Mouse (Mus musculus) cerebellum, adult (tissue): ENCODE results near the gene Tgfa.

Experiments used
- ATAC-seq: cut with Nextera tagmentation; 2 replicates; pipeline ENCODE4 v1.9.2; 2017; ENCODE audit warnings: mild to moderate bottlenecking, moderate library complexity, mixed read lengths; ENCODE audit not compliant: insufficient number of reproducible peaks, low FRiP score, low TSS enrichment

The Tgfa gene

DNA sequence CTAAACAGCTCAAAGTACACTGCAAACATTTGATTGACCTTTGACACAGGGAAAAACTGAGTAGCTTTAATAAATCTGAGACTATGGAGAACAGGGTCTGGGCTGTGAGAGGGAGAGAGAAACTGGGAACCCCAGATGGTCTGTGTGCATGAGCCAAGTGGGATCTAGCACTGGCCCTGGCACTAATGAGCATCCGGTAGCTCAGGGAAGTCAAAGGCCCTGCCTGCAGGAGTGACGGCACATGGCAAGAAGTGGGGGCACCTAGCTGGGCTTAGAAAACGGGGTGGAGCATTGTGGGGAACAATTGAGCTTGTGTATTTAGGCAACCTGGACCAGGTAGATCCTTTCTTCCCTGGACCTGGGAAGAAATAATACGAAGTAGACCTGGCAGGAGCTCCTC is 25.1 kb downstream of the Tgfa start:
- ATAC-seq: peak; percentile 63

GRCm38 (mm10) chr6:86222381-86222780 is 27.4 kb downstream of the Tgfa start:
- ATAC-seq: no peak

DNA sequence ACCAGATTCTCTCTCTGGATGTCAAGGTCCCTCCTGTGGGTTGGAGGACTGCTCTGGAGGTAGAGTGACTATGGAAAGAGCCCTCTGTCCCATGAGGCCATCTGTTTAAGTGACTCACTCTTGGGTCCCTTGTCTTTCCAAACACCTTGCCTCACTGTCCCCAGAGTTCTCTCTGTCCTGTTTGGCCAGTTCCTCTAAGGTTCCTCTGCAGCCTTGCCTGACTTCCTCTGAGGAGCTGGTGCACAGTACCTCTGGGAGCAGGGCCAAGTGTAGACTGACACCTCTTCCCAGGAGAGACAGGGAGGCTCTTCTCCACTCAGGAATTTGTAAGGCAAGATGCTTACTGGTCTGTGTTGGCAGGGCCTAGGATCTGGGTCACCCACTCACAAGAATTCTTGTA is 30.6 kb downstream of the Tgfa start:
- no peak for ATAC-seq

DNA sequence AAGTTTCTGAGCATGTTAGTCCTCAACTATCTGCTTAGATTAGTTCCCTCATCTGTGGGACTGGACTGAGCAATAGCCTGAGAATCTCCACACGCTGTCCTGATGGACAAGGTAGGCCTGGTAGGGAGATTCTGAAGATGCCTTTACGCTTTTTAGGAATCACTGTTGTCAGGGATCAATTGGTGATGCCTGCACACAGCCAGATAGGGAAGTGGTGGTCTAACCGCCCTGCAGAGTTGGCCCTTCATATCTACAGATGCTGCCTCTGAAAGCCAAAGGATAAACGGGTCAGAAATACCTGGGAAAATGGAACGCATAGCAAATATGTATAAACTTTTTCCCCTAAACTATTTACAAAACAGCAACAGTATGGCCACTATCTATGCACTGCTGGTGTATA is 37.3 kb downstream of the Tgfa start:
- no peak for ATAC-seq

DNA sequence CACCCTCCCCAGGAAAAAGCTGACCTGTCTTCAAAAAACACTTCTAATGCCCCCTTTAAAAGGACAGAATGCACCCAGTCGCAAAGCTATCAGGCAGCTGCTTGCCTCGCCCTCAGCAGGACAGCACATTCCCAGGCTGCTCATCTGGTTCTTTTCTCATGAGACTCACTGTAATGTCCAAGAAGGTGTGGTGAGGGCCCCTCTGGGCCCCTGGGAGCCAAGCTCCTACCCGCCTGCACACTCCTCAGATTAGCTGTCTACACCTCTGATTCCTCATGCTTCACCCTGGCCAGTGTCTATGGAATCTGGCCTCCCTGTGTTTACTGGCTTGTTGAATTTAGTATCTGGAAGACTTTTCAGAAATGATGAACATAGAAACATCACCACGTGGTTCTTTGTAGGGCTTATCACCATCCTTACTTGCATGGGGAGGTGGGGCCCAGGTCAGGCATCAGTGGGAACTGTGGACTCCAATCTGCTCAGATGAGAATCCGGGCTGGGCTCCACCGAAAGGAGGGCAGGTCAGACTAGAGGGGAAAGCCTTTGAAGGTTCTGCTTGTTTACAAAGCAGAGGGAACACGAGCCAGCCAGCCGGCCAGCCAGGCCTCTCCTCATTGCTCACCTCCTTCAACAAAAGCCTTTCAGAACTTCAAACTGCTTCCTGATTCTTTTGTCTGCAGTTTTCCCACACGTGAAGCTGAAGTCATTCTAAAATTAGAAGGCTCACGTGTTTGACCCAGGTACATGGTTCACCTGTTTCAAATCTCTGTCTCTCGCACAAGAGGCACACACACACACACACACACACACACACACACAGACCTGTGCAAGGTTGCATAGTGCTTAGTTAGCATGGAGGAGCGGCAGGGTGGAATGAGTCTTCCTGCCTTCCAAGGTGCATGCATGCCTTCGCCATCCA is 38.7 kb downstream of the Tgfa start:
- ATAC-seq: no peak

DNA sequence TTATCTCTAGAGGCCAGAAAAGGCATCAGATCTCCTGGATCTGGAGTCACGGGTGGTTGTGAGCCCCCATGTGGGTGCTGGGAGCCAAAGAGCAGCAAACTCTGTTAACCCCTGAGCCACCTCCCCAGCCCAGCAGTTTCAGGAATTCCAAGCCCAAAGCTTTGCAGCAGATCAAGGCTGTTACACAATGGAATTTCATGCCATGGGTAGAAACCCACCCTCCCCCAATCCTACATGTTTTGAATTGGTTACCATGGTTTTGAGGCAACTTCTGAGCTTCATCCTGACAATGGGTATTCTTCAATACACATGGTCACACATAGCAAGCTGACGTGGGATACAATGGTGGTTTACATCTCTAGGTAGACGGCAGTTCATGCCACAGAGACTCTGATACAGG is 49.8 kb downstream of the Tgfa start:
- no peak for ATAC-seq

DNA sequence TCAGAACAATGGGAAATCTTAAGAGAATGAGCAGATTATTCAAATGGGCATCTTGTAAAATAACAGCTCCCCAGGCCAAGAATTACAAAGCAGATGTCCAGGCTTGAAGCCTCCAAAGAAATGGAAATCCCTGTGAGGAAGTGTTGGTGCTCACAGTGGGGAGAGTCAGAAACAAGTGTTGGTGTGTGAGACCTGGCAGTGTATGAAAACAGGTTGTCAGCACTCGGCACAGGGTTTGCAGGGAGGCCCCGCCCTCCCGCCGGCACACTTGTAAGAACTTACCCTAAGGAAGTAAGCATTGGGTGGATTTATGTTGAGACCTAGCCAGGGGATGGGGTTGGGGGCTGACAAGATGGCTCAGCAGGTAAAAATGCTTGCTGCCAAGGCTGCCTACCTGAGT is 50.9 kb downstream of the Tgfa start:
- ATAC-seq: no peak

DNA sequence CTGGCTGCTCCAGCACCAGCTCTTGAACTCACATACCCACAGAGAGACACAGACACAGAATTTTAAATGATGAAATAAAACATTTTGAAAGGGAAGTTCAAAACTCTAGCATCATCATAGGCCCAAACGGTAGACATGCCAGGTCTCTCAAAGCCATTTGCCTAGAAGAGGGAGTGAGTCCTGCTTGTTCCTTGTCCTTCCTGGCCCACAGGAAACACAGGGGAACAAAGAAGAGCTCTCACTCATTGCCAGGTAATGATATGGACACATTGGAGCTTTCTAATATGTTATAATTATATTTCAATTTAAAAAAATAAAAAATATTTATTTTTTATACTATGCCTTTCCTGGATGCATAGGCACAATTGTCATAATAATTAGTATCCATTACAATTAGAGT is 53.5 kb downstream of the Tgfa start:
- ATAC-seq: no peak

DNA sequence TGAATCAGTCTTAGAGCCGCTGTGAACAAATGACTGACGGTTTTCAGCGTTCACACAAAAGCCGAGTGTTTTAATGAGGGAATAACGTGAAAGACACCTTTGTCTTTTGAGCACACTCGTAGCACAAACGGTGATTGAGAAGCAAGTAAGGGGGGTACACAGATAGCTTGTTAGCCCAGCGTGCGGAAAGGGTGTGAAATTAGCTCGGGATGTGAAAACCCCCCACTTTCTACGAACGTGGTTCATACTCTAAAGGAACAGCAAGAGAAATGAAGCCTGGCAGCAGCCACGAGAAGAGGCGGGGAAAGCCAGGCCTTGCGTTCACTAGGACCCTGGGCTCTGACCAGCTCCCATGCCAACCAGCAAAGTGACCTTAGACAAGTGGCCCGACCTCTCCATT is 54.0 kb downstream of the Tgfa start:
- ATAC-seq: no peak

DNA sequence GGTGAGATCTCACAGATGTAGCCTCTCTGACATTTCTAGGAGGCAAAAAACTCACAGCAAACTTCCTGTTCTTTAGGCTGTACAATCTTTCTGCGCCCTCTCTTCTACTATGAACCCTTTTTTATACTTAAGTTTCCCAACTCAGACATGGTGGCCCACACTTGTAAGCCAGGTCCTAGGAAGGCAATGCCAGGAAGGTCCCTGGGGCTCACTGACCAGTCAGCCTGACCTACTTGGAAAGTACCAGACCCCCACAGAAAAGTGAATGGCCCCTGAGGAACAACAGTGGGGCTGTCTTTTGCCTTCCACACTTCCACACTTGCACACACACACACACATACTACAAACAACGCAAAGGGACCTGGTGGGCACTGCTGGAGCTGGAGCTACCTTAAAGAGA is 55.2 kb downstream of the Tgfa start:
- no peak for ATAC-seq

DNA sequence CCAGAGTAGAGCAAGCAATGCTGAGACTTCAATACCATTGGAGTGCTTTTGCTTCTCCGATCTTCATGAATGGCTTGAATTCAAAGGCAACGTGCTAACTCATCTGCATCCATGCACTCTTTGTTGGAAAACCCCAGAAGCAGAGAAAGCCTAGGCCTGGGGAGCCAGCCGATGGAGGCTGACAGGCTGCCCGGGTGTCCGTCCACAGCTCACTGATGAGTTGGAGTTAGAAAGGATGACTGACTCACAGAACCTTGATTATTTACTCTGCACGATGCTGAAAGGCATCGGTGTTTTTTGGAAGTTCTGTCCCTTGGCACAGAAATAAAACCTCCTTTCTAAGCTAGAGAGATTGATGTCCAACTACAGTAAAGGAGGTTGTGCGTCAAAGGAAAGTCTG is 55.8 kb downstream of the Tgfa start:
- no peak for ATAC-seq

DNA sequence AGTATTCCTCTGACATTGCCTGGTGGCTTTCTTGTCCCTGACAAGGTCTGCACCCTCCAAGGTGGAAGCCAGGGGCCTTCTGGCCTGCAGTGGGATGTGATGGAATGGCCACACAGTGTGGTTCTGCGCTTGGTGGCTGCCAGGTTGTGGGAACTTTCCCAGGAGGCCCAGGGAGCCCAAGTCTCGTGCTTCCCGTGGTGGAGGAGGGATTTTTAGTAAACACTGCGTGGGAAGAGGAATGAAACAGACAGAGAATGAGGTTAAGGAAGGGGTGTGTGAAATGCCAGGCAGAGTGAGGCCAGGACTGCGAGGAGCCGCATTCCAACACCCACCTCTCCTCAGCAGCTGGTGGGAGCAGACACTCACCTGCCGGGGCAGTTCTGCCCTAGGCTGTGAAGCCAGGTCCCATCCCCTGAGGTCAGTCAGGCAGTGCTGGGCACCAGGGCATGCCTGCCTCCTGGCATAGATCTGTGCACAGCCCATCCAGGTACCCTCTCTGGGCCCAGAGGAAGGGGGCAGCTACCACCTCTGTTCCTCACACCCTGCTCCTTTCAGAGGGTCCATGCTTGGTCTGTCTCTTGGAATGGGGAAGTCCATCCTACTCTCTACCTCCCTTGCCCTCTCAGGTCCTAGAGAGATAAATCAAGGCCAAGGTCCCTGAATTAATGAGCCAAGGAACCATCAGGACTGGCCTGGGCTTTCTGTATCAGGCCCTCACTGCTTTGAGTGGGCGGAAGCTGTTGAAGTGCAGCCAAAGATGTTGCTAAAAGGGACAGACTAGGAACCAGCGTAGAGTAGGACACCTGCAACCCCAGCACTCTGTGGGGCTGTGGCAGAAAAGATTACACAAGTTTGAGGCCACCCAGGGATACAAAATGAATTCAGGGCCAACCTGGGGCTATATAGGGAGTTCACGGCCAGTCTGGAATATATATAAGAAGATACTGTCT is 57.4 kb downstream of the Tgfa start:
- no peak for ATAC-seq

- ATAC-seq: no peak
These were observed 60.9 kb downstream of the Tgfa start for GRCm38 (mm10) chr6:86255899-86256298.

- no peak for ATAC-seq
These were observed 64.2 kb downstream of the Tgfa start for GRCm38 (mm10) chr6:86259242-86259641.

DNA sequence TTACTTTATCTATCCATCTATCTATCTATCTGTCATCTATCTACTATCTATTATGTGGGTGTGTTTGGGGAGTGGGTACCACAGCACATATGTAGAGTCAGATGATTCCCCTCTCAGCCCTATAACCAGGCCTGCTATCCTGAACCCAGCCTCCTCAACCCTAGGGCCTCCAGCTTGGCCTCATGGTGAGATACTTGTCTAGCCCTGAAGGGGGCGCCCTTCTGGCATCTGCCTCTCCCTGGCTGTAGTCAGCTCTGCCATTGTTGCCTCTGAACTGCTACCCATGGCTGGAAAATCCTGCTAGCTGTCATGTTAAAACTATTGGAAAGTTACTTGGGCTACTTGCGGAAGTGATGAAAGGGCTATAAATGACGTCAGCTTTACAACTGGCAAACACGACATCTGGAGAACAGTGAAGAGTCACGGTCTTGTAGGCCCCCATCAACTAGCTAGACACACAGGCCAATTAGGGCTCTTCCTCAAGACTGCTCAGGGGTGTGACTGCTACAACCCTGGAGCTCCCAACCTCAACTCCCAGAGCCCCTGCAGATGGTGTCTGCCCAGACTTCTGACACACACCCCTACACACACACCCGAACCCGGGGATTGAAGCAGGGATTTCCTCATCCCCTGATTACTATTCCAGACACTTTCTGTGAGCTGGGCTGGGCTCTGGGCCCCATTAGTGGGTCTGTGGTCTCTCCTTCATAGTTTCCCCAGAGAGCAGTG is 65.5 kb downstream of the Tgfa start:
- ATAC-seq: no peak

- ATAC-seq: no peak
These were observed 71.8 kb downstream of the Tgfa start for GRCm38 (mm10) chr6:86266786-86267185.

DNA sequence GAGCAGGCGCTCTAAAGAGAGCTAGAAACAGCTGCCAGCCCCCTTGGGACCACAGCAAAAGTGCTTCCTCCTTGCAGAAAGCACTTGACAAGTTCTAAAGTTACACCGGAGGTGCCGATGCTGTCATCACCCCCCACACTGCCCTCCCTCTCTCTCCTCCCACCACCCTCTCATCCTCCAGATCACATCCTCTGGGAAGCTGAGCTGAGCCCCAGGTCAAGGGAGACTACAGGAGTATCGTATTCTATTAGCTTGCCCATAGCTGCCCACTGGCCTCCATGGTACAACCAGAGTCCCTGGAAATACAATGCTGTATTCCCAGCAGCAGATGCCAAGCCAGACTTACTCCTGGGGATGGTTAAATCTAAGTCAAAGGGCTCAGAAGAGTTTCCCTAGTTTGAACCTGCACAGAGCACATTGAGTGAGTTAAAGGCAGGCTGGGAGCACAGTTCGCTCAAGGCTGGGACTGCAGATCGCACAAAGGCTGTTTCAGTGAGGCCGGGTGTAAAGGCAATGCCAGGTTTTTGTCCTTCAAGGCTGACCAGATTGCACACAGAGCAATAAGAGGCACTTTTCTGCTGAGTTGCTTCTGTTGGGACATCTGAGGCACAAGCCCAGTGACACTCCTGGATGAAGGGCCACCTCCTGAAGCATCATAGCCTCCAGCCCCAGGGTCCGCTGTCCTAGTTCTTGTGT is 75.5 kb downstream of the Tgfa start:
- 0 out of 2 replicates have a peak, but pooled peaks have one; percentile 11 for ATAC-seq

DNA sequence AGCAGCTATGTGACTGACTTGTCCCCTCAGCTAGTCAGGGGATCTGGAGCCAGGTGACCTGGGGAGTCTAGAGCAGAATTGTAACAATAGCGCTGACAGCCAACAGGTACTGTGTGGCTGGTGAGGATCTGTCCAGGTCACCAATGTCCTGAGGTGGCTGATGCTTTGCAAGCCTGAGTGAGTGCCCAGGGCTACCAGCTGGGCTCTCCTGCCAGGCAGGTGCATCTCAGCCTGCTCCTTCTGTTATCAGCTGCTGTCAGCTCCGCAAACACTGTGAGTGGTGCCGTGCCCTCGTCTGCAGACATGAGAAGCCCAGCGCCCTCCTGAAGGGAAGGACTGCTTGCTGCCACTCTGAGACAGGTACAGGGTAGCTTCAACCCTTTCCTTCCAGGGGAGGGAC is 76.1 kb downstream of the Tgfa start:
- ATAC-seq: peak; percentile 59; the same call in 1 of the 2 replicates

DNA sequence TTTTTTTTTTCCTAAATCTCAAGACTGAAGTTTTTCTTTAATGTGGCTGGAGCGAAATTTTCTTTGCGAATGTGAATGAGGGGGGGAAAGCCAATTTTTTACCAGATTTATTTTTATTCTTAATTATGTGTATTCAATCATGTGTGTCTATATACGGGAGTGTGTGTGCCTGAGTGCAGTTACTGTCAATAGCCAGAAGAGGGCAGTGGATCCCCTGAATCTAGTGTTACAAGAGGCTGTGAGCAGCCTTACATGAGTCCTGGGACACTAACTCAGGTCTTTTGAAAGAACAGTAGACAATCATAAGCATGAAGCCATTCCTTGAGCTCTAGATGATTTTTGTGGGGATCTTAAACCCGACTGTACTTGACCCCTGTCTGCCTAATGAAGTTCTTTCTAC is 80.7 kb downstream of the Tgfa start:
- ATAC-seq: no peak

DNA sequence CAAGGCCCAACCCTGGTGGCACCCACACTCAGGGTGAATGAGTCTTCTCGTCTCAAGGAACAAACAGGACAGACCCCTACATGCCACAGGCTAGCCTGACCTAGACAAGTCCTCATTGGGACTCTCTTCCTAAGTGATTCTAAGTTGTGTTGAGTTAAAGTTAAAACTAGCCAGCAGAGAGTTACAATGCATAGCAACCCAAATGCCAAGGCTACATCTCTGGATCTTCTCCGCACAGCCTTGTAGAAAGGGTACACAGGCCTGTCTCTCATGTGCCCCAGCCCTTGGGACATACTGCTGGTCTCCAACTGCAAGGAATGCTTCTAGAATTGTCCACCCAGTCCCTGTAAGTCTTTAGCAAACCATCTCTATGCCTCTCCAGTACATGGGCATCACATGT is 81.8 kb downstream of the Tgfa start:
- no peak for ATAC-seq
